Mouse (Mus musculus): ENCODE results near the gene Klf12. TPM values are rescaled to one million over a fixed set of nuclear protein-coding genes. Genes with fewer than 3 reads are reported as not detected.

The Klf12 gene
- total and polyA plus RNA-seq, 3 experiments = 3.3 to 9.7 (median 8.6) TPM

GRCm38 (mm10) chr14:100224151-100224550 is 60.3 kb downstream of the Klf12 start:
- Histone ChIP-seq H3K9me3 (replicated peaks; ENCODE audit: low read length) (peaks cover 2% of the 10 kb centered on the region), H3K4me1 (ENCODE audit: control insufficient read depth in 1 of 2, insufficient read depth in 2 of 2) (peaks cover 4 to 7% of the 10 kb centered on the region in 2 experiments), H3K27me3 (replicated peaks) (no peaks in the 10 kb centered on the region), H3K79me2 (replicated peaks; ENCODE audit: control insufficient read depth, extremely low read depth, insufficient read depth, poor library complexity, severe bottlenecking) (no peaks in the 10 kb centered on the region), H3K27ac (ENCODE audit: insufficient read depth, low read depth) (no peak overlapping the region), H3K36me3 (replicated peaks in 1 of 2; ENCODE audit: control insufficient read depth in 1 of 2, insufficient read depth in 1 of 2, low read length in 1 of 2) (peaks cover 0 to 5% of the 10 kb centered on the region in 2 experiments), H3K4me3 (replicated peaks in 1 of 3; ENCODE audit: low read depth in 2 of 3, low read length in 2 of 3, poor library complexity in 1 of 3) (no peak overlapping the region), H3K4me2 (ENCODE audit: insufficient read depth, low read depth, poor library complexity, severe bottlenecking) (no peak overlapping the region), H3K9ac (ENCODE audit: insufficient read depth, low read depth) (no peak overlapping the region)
- TF ChIP-seq BHLHE40 (IDR thresholded peaks at IDR 0.05; ENCODE audit: low read depth, low read length) (no peak), MAZ (IDR thresholded peaks at IDR 0.05; ENCODE audit: low read depth, low read length) (no peak), MAX (IDR thresholded peaks at IDR 0.05; ENCODE audit: low read length) (no peak), ZC3H11A (IDR thresholded peaks at IDR 0.05; ENCODE audit: low read depth, low read length) (no peak), MEF2A (IDR thresholded peaks at IDR 0.05; ENCODE audit: borderline replicate concordance, low read depth, low read length) (no peak), EP300 (IDR thresholded peaks at IDR 0.05; ENCODE audit: low read length) (no peak), CHD2 (IDR thresholded peaks at IDR 0.05; ENCODE audit: low read length) (no peak), USF2 (conservative IDR thresholded peaks at IDR 0.05; ENCODE audit: low read depth, low read length) (no peak), JUND (conservative IDR thresholded peaks at IDR 0.05; ENCODE audit: low read depth, low read length) (no peak), CHD1 (IDR thresholded peaks at IDR 0.05; ENCODE audit: low read depth, low read length) (no peak), ZKSCAN1 (IDR thresholded peaks at IDR 0.05; ENCODE audit: borderline replicate concordance, low read depth, low read length) (no peak), POLR2A (IDR thresholded peaks at IDR 0.05; ENCODE audit: low read depth, low read length) (no peak), HCFC1 (IDR thresholded peaks at IDR 0.05; ENCODE audit: low read depth, low read length) (no peak), POLR2AphosphoS2 (IDR thresholded peaks at IDR 0.05; ENCODE audit: low read depth, low read length) (no peak), NRF1 (IDR thresholded peaks at IDR 0.05; ENCODE audit: low read depth, low read length) (no peak), TBP (conservative IDR thresholded peaks at IDR 0.05; ENCODE audit: low read depth, low read length) (no peak), MYC (IDR thresholded peaks at IDR 0.05; ENCODE audit: low read depth, low read length) (no peak)
- dilution Hi-C loops (cut with MboI; ENCODE audit: extremely low pct_ligation_motif_present, extremely low pct_unique_long_range_greater_than_20kb, low sequenced_read_pairs) = no loop called here
- in situ Hi-C loops (cut with MboI; ENCODE audit: low pct_ligation_motif_present, low pct_unique_long_range_greater_than_20kb, low sequenced_read_pairs) = loop anchor here (25.0 kb wide), 2 partner anchors 238 to 262 kb away; no protein-coding TSS in a partner anchor
- no peak for DNase-seq (ENCODE audit: extremely low read depth)

GRCm38 (mm10) chr14:100222260-100222659 is 62.2 kb downstream of the Klf12 start:
- Histone ChIP-seq H3K9me3 (replicated peaks; ENCODE audit: low read length) (peaks cover 2% of the 10 kb centered on the region), H3K27ac (ENCODE audit: insufficient read depth, low read depth) (no peak overlapping the region), H3K4me1 (ENCODE audit: control insufficient read depth in 1 of 2, insufficient read depth in 2 of 2) (peaks cover 6 to 11% of the 10 kb centered on the region in 2 experiments), H3K36me3 (replicated peaks in 1 of 2; ENCODE audit: control insufficient read depth in 1 of 2, insufficient read depth in 1 of 2, low read length in 1 of 2) (peaks cover 0 to 10% of the 10 kb centered on the region in 2 experiments), H3K4me3 (replicated peaks in 1 of 3; ENCODE audit: low read depth in 2 of 3, low read length in 2 of 3, poor library complexity in 1 of 3) (no peak overlapping the region), H3K79me2 (replicated peaks; ENCODE audit: control insufficient read depth, extremely low read depth, insufficient read depth, poor library complexity, severe bottlenecking) (no peaks in the 10 kb centered on the region), H3K9ac (ENCODE audit: insufficient read depth, low read depth) (no peak overlapping the region), H3K27me3 (replicated peaks) (no peaks in the 10 kb centered on the region), H3K4me2 (ENCODE audit: insufficient read depth, low read depth, poor library complexity, severe bottlenecking) (no peak overlapping the region)
- in situ Hi-C loops (cut with MboI; ENCODE audit: low pct_ligation_motif_present, low pct_unique_long_range_greater_than_20kb, low sequenced_read_pairs) = loop anchor here (25.0 kb wide), 2 partner anchors 240 to 260 kb away; no protein-coding TSS in a partner anchor
- dilution Hi-C loops (cut with MboI; ENCODE audit: extremely low pct_ligation_motif_present, extremely low pct_unique_long_range_greater_than_20kb, low sequenced_read_pairs) = no loop called here
- no peak for TF ChIP-seq TBP (conservative IDR thresholded peaks at IDR 0.05; ENCODE audit: low read depth, low read length)
- TF ChIP-seq UBTF (IDR thresholded peaks at IDR 0.05; ENCODE audit: low read depth, low read length) = no peak
- no peak for TF ChIP-seq MXI1 (IDR thresholded peaks at IDR 0.05; ENCODE audit: low read depth, low read length)
- TF ChIP-seq SMC3 (IDR thresholded peaks at IDR 0.05; ENCODE audit: low read depth, low read length) = no peak
- no peak for TF ChIP-seq NELFE (IDR thresholded peaks at IDR 0.05; ENCODE audit: low read depth, low read length)
- TF ChIP-seq ZKSCAN1 (IDR thresholded peaks at IDR 0.05; ENCODE audit: borderline replicate concordance, low read depth, low read length) = no peak
- TF ChIP-seq CHD1 (IDR thresholded peaks at IDR 0.05; ENCODE audit: low read depth, low read length) = no peak
- TF ChIP-seq EP300 (IDR thresholded peaks at IDR 0.05; ENCODE audit: low read length) = no peak
- no peak for TF ChIP-seq JUN (IDR thresholded peaks at IDR 0.05; ENCODE audit: insufficient read depth, low read depth, low read length)
- no peak for TF ChIP-seq MAFK (IDR thresholded peaks at IDR 0.05; ENCODE audit: insufficient replicate concordance, low read length)
- no peak for TF ChIP-seq MYC (IDR thresholded peaks at IDR 0.05; ENCODE audit: low read depth, low read length)
- no peak for TF ChIP-seq JUND (conservative IDR thresholded peaks at IDR 0.05; ENCODE audit: low read depth, low read length)
- no peak for TF ChIP-seq HCFC1 (IDR thresholded peaks at IDR 0.05; ENCODE audit: low read depth, low read length)
- no peak for TF ChIP-seq E2F4 (IDR thresholded peaks at IDR 0.05; ENCODE audit: insufficient replicate concordance, low read depth, low read length)
- TF ChIP-seq BHLHE40 (IDR thresholded peaks at IDR 0.05; ENCODE audit: low read depth, low read length) = no peak
- no peak for TF ChIP-seq KAT2A (IDR thresholded peaks at IDR 0.05; ENCODE audit: insufficient replicate concordance, low read length)
- no peak for TF ChIP-seq NRF1 (IDR thresholded peaks at IDR 0.05; ENCODE audit: low read depth, low read length)
- TF ChIP-seq USF2 (conservative IDR thresholded peaks at IDR 0.05; ENCODE audit: low read depth, low read length) = no peak
- DNase-seq (ENCODE audit: extremely low read depth) = no peak

All from CH12.LX (cell line).